Mouse (Mus musculus) CH12.LX (cell line): ENCODE measurements around the gene Serf2. TPM values are rescaled to one million over a fixed set of nuclear protein-coding genes. Genes with fewer than 3 reads are reported as not detected.
A peak's percentile ranks its signal among the peaks of the same experiment; 100 is the strongest.
"Not testable (repeated sequence)": the region's sequence is repeated elsewhere in the genome, so short reads cannot be mapped to it uniquely, and the experiment has no call there.

Source experiments
- DNase-seq: peaks from one replicate; pipeline ENCODE4 v3.0.0-alpha.2; 2013; ENCODE audit errors: extremely low read depth
- H3K27ac ChIP-seq: 2 replicates; pipeline ENCODE4 v1.5.1; 2012; ENCODE audit warnings: low read depth, mild to moderate bottlenecking, control low read depth, moderate library complexity; ENCODE audit not compliant: insufficient read depth
- H3K27me3 ChIP-seq: replicated peaks from 2 replicates; pipeline ENCODE3; 2012; ENCODE audit warnings: inconsistent platforms
- H3K36me3 ChIP-seq, 2 experiments: replicated peaks in 1 of 2; 2 replicates each; pipeline versions ENCODE3 to v1.6.1; 2012; ENCODE audit warnings: inconsistent platforms in 1 of 2, low read length in 1 of 2, mild to moderate bottlenecking in 1 of 2, mixed read lengths in 1 of 2, moderate library complexity in 1 of 2; ENCODE audit not compliant: control insufficient read depth in 1 of 2, insufficient read depth in 1 of 2
- H3K4me1 ChIP-seq, 2 experiments: 2 replicates each; pipeline ENCODE4 v1.6.1; 2012; ENCODE audit warnings: inconsistent platforms in 1 of 2, moderate library complexity in 1 of 2; ENCODE audit not compliant: insufficient read depth in 2 of 2, control insufficient read depth in 1 of 2
- H3K4me2 ChIP-seq: 2 replicates; pipeline ENCODE4 v1.6.1; 2012; ENCODE audit warnings: low read depth, mild to moderate bottlenecking, control low read depth; ENCODE audit not compliant: poor library complexity, insufficient read depth, severe bottlenecking
- H3K4me3 ChIP-seq, 3 experiments: fragments of 150-350 bp in 1 of 3; sonication (generic) in 1 of 3; replicated peaks in 1 of 3; 2 replicates each; pipeline versions ENCODE3 to v1.5.1; 2011 to 2012; ENCODE audit warnings: low read depth in 2 of 3, low read length in 2 of 3, mild to moderate bottlenecking in 2 of 3, moderate library complexity in 2 of 3, control low read depth in 1 of 3, improper control_type of control experiment in 1 of 3, inconsistent platforms in 1 of 3, mixed read lengths in 1 of 3; ENCODE audit not compliant: poor library complexity in 1 of 3
- H3K79me2 ChIP-seq: replicated peaks from 2 replicates; pipeline ENCODE4 v1.6.1; 2012; ENCODE audit warnings: mild to moderate bottlenecking, moderate library complexity; ENCODE audit not compliant: control insufficient read depth, poor library complexity, insufficient read depth, severe bottlenecking; ENCODE audit errors: extremely low read depth
- H3K9ac ChIP-seq: 2 replicates; pipeline ENCODE4 v1.6.1; 2012; ENCODE audit warnings: low read depth, mild to moderate bottlenecking, control low read depth, moderate library complexity; ENCODE audit not compliant: insufficient read depth
- H3K9me3 ChIP-seq: replicated peaks from 2 replicates; pipeline ENCODE3; 2012; ENCODE audit warnings: low read length, inconsistent platforms, mixed read lengths
- BHLHE40 ChIP-seq: IDR thresholded peaks from 2 replicates; pipeline ENCODE4 v1.6.1; 2011; ENCODE audit warnings: mild to moderate bottlenecking, low read depth, low read length, improper control_type of control experiment
- CHD1 ChIP-seq: IDR thresholded peaks from 2 replicates; pipeline ENCODE4 v1.6.1; 2012; ENCODE audit warnings: low read depth, low read length, improper control_type of control experiment, inconsistent platforms
- CTCF ChIP-seq, 2 experiments: IDR thresholded peaks in 1 of 2; conservative IDR thresholded peaks in 1 of 2; 2 replicates each; pipeline ENCODE4 v1.5.1; 2011 to 2012; ENCODE audit warnings: low read depth in 2 of 2, low read length in 2 of 2, improper control_type of control experiment in 1 of 2, inconsistent platforms in 1 of 2, mild to moderate bottlenecking in 1 of 2, moderate library complexity in 1 of 2
- ELF1 ChIP-seq: IDR thresholded peaks from 2 replicates; pipeline ENCODE4 v1.6.1; 2014; ENCODE audit warnings: low read depth, mild to moderate bottlenecking, inconsistent platforms, low read length, improper control_type of control experiment
- HCFC1 ChIP-seq: IDR thresholded peaks from 2 replicates; pipeline ENCODE4 v1.6.1; 2012; ENCODE audit warnings: low read depth, mild to moderate bottlenecking, inconsistent platforms, low read length, improper control_type of control experiment
- IRF4 ChIP-seq: IDR thresholded peaks from 2 replicates; pipeline ENCODE4 v1.6.1; 2014; ENCODE audit warnings: low read depth, mild to moderate bottlenecking, inconsistent platforms, low read length, improper control_type of control experiment
- JUN ChIP-seq: IDR thresholded peaks from 2 replicates; pipeline ENCODE4 v1.6.1; 2011; ENCODE audit warnings: low read depth, mild to moderate bottlenecking, low read length, improper control_type of control experiment, moderate library complexity; ENCODE audit not compliant: insufficient read depth
- JUND ChIP-seq: conservative IDR thresholded peaks from 2 replicates; pipeline ENCODE4 v1.6.1; 2011; ENCODE audit warnings: low read depth, low read length, improper control_type of control experiment
- KAT2A ChIP-seq: IDR thresholded peaks from 2 replicates; pipeline ENCODE4 v1.6.1; 2012; ENCODE audit warnings: low read length, improper control_type of control experiment, inconsistent platforms; ENCODE audit not compliant: insufficient replicate concordance
- MAFK ChIP-seq: IDR thresholded peaks from 2 replicates; pipeline ENCODE4 v1.6.1; 2011; ENCODE audit warnings: low read length, improper control_type of control experiment; ENCODE audit not compliant: insufficient replicate concordance
- MAX ChIP-seq: IDR thresholded peaks from 2 replicates; pipeline ENCODE4 v1.6.1; 2011; ENCODE audit warnings: low read length, improper control_type of control experiment
- MAZ ChIP-seq: IDR thresholded peaks from 2 replicates; pipeline ENCODE4 v1.6.1; 2012; ENCODE audit warnings: low read depth, mild to moderate bottlenecking, inconsistent platforms, low read length, improper control_type of control experiment, moderate library complexity
- MEF2A ChIP-seq: IDR thresholded peaks from 2 replicates; pipeline ENCODE4 v1.6.1; 2014; ENCODE audit warnings: low read depth, mild to moderate bottlenecking, inconsistent platforms, low read length, improper control_type of control experiment, borderline replicate concordance
- MYC ChIP-seq: IDR thresholded peaks from 2 replicates; pipeline ENCODE4 v1.6.1; 2011; ENCODE audit warnings: low read depth, mild to moderate bottlenecking, improper control_type of control experiment, low read length
- NELFE ChIP-seq: IDR thresholded peaks from 2 replicates; pipeline ENCODE4 v1.6.1; 2011; ENCODE audit warnings: low read depth, low read length, improper control_type of control experiment
- NRF1 ChIP-seq: IDR thresholded peaks from 2 replicates; pipeline ENCODE4 v1.6.1; 2014; ENCODE audit warnings: low read depth, mild to moderate bottlenecking, inconsistent platforms, low read length, improper control_type of control experiment, moderate library complexity
- PAX5 ChIP-seq: IDR thresholded peaks from 2 replicates; pipeline ENCODE4 v1.6.1; 2012; ENCODE audit warnings: low read length, inconsistent platforms, mixed read lengths
- POLR2AphosphoS2 ChIP-seq: IDR thresholded peaks from 2 replicates; pipeline ENCODE4 v1.6.1; 2011; ENCODE audit warnings: low read depth, low read length, improper control_type of control experiment
- RAD21 ChIP-seq: IDR thresholded peaks from 2 replicates; pipeline ENCODE4 v1.6.1; 2011; ENCODE audit warnings: low read depth, mild to moderate bottlenecking, low read length, improper control_type of control experiment, moderate library complexity
- RCOR1 ChIP-seq: conservative IDR thresholded peaks from 2 replicates; pipeline ENCODE4 v1.6.1; 2012; ENCODE audit warnings: low read depth, mild to moderate bottlenecking, inconsistent platforms, low read length, improper control_type of control experiment
- SMC3 ChIP-seq: IDR thresholded peaks from 2 replicates; pipeline ENCODE4 v1.6.1; 2011; ENCODE audit warnings: low read depth, low read length, improper control_type of control experiment
- TCF12 ChIP-seq: IDR thresholded peaks from 2 replicates; pipeline ENCODE4 v1.6.1; 2014; ENCODE audit warnings: low read depth, mild to moderate bottlenecking, inconsistent platforms, low read length, improper control_type of control experiment
- UBTF ChIP-seq: IDR thresholded peaks from 2 replicates; pipeline ENCODE4 v1.6.1; 2012; ENCODE audit warnings: low read depth, mild to moderate bottlenecking, inconsistent platforms, low read length, improper control_type of control experiment, moderate library complexity
- USF1 ChIP-seq: IDR thresholded peaks from 2 replicates; pipeline ENCODE4 v1.6.1; 2014; ENCODE audit warnings: low read depth, mild to moderate bottlenecking, inconsistent platforms, low read length, improper control_type of control experiment
- ZC3H11A ChIP-seq: IDR thresholded peaks from 2 replicates; pipeline ENCODE4 v1.6.1; 2012; ENCODE audit warnings: low read depth, mild to moderate bottlenecking, inconsistent platforms, low read length, improper control_type of control experiment
- ZKSCAN1 ChIP-seq: IDR thresholded peaks from 2 replicates; pipeline ENCODE4 v1.6.1; 2012; ENCODE audit warnings: low read depth, inconsistent platforms, low read length, improper control_type of control experiment, borderline replicate concordance
- ZNF384 ChIP-seq: IDR thresholded peaks from 2 replicates; pipeline ENCODE4 v1.6.1; 2012; ENCODE audit warnings: low read depth, low read length, improper control_type of control experiment, inconsistent platforms
- dilution Hi-C: fragments of 300-500 bp; cut with MboI; formaldehyde crosslinking; loops from 2 replicates; pipeline ENCODE4 v1.14.3; 2020; ENCODE audit warnings: low sequenced_read_pairs; ENCODE audit not compliant: extremely low pct_unique_long_range_greater_than_20kb, extremely low pct_ligation_motif_present
- in situ Hi-C: fragments of 300-500 bp; cut with MboI; formaldehyde crosslinking; loops from 3 replicates; pipeline ENCODE4 v1.14.3; 2019; ENCODE audit warnings: low sequenced_read_pairs, low pct_ligation_motif_present, low pct_unique_long_range_greater_than_20kb, mixed read lengths
- polyA plus RNA-seq: library from polyadenylated mRNA; unstranded; fragments of >175 nt; gene quantifications from 2 replicates; pipeline ENCODE4 v1.2.1, GENCODE M21; 2012; ENCODE audit warnings: low read depth; ENCODE audit not compliant: insufficient read length
- total RNA-seq, 2 experiments: library from RNA; depleted of rRNA; stranded (reverse); fragments of 300-350 nt in 1 of 2; fragments of >200 nt in 1 of 2; gene quantifications; 2 replicates each; pipeline ENCODE4 v1.2.3; 2012 to 2014

Gene Serf2
- total and polyA plus RNA-seq, 3 experiments: 116 to 222 (median 164) TPM

DNA sequence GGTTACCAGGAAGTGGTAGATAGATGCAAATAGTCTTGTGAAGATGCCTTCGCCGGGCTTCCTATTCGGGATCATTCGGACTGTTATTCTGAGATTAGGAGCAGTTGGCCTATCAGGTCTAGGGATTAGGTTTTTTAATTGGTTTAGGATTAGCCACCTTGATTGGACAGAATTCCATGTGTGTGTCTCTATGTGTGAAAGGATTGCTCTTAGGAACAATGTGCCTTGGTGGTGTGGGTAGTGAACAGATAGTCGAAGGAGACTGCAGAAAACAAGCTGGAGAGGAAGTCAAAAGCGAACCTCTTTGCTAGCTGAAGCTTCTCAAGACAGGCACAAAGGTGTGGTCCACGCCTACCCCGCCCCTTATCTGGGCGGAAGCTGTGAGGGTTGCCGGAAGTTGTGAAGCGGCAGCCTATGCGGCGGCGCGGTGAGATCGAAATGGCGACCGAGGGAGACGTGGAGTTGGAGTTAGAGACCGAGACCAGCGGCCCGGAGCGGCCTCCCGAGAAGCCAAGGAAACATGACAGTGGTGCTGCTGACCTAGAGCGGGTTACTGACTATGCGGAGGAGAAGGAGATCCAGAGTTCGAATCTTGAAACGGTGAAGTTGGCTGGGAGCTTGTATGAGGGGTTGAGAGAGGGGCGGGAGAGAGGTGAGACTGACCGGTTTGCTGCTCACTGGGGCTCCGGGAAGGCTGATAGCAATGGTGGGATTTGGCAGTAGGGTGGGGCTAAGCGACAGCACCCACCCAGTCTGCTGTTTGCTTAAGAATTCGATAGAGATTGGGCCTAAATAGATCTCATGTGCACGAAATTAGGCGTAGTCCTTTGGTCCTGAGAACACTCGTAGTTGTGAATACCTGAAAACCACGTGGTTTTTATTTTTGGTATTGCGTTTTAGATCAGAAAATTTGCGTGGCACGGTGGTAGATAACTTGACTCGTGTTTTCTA lies 8.0 kb downstream of the Serf2 start, which contains the start of gene Serinc4 (continued):
- TF ChIP-seq BHLHE40 (no peak), NRF1 (peak; percentile 78), JUND (no peak), IRF4 (peak; percentile 30; the same call in 1 of the 2 replicates), UBTF (no peak), JUN (no peak), NELFE (peak; percentile 88), POLR2AphosphoS2 (peak; percentile 89; the same call in 1 of the 2 replicates), CTCF (conservative IDR thresholded peaks at IDR 0.05 in 1 of 2, IDR thresholded peaks at IDR 0.05 in 1 of 2; ENCODE audit: low read depth in 2 of 2, low read length in 2 of 2) (no peak), SMC3 (no peak), ZC3H11A (no peak), KAT2A (0 out of 2 replicates have a peak, but pooled peaks have one; percentile 16), USF1 (no peak), TCF12 (peak; percentile 74; the same call in 1 of the 2 replicates), ZKSCAN1 (no peak)

DNA sequence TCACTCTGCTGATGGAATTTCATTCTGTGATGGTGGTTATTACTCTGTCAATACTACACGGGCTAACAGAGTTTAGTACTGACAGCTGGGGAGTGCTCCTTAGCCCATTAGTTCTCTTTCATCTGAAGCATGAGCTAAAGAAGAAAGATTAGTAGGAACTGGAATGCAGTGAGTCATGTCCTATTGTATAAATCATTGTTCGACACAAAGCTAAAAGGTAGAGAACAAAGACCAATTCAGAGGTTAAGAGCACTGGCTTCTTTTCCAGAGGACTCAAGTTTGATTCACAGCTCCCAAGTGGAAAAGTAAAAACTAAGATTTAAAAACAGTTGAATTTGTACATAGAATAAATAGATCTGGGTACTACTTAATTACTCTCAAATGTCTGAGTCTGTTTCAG lies 11.1 kb downstream of the Serf2 start:
- peaks cover 5 to 27% of the 10 kb centered on the region in 2 experiments for H3K36me3 ChIP-seq
- no peak for DNase-seq
- H3K79me2 ChIP-seq: 0 out of 2 replicates have a peak, but pooled peaks cover 2% of the 10 kb centered on the region
- no peaks in the 10 kb centered on the region for H3K27me3 ChIP-seq
- peaks cover 0 to 18% of the 10 kb centered on the region in 2 experiments; a peak in 2 of 4 replicates for H3K4me1 ChIP-seq
- H3K4me3 ChIP-seq: no peak overlapping the region
- H3K27ac ChIP-seq: no peak overlapping the region
- no peaks in the 10 kb centered on the region for H3K9me3 ChIP-seq
- TF ChIP-seq MYC (no peak), NELFE (no peak), CHD1 (no peak), RCOR1 (no peak), RAD21 (no peak), ELF1 (no peak), MAX (no peak), MEF2A (no peak), HCFC1 (no peak), MAFK (no peak), ZNF384 (no peak), USF1 (no peak), JUN (no peak), IRF4 (no peak), ZKSCAN1 (no peak), PAX5 (no peak), MAZ (no peak)
- no peak overlapping the region for H3K9ac ChIP-seq
- no peak overlapping the region for H3K4me2 ChIP-seq
- in situ Hi-C loops (no loop called here), dilution Hi-C loops (no loop called here)

DNA sequence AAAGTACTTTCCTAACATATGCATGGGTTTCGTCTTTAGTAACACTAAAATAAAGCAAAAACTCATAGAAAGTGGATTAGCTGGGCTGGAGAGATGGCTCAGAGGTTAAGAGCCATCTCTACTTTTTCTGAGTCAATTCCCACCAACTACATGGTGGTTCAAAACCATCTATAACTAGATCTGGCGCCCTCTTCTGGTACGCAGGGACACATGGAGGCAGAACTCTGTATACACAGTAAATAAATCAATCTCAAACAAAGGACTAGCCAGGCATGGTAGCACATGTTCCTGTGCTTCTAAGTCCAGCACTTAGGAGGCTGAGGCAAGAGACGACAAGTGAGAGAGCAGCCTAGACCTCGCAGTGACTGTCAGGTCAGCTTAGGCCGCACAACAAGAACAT lies 20.0 kb downstream of the Serf2 start:
- H3K4me1 ChIP-seq, H3K27me3 ChIP-seq, H3K79me2 ChIP-seq, in situ Hi-C loops, DNase-seq, dilution Hi-C loops, H3K4me2 ChIP-seq, H3K9me3 ChIP-seq, H3K4me3 ChIP-seq, H3K9ac ChIP-seq, H3K36me3 ChIP-seq, H3K27ac ChIP-seq: not testable (repeated sequence)
